Mouse (Mus musculus): Measurements from ENCODE around the gene Osbpl6.
A peak's percentile ranks its signal among the peaks of the same experiment; 100 is the strongest.

Osbpl6 gene

DNA sequence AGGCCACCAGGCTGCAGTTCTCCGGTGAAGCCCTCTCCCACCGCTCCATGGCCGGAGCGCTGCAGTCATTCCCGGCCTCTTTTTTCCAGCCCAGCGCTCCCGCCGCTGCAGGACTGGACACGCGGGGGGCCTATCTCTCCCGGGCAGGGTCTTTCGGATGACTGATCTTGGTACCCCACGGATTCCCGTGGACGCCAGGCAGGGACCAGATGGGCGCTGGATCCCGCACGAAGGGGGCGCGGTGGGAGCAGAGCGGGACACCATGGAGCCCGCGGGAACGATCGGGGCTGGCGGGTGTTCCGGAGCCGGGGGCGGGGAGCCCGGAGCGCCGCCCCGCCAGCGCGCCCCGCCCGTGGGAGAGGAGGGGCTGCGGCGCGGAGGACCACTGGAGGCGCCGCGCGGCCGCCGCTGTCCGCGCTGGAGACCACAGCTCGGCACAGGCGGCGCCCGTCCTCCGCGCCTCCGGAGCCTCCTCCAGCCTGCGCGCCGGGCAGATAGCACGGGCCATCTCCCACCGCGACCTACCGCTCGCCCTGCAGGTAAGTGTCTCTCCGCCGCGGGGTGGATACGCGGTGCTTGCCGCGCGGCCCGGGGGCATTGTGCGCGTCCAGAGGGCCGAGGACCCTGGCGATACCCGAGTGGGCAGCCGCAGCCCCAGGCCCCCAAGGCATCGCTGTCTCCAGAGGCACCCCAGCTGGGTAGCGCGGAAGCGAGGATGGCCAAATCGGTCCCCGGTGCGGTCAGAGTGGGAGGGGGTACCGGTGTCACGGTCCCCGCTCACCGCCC is at the start of gene Osbpl6:
Osbpl6 (plus strand) TSS at position 358 of the 786 bp plus-strand sequence.
- DNase-seq (ENCODE audit: extremely low read depth, low read depth, low spot score): no peak

DNA sequence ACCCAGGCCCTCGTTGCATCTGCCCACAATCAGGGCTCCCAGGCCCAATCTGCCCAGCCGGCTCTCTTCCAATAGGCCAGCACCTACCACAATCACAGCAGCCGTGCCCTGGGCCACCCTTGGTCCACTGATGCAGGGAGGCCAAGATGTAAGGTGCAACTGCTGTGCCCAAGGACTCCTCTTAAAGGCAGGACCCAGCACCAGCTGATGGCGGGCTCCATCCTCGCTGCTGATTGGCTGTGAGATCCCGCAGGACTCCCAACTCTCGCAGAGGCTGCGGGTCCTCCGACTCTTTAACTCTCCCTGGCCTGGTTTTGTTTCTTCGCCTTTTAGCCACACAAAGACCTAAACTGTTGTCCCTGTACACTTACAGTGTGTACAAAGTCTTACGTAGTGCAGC is 46.1 kb upstream of the Osbpl6 start, which contains the start of gene Cyct:
Cyct (minus strand) TSS at position 225 of the 400 bp plus-strand sequence.
- no peak for DNase-seq (ENCODE audit: extremely low read depth, low read depth, low spot score)

DNA sequence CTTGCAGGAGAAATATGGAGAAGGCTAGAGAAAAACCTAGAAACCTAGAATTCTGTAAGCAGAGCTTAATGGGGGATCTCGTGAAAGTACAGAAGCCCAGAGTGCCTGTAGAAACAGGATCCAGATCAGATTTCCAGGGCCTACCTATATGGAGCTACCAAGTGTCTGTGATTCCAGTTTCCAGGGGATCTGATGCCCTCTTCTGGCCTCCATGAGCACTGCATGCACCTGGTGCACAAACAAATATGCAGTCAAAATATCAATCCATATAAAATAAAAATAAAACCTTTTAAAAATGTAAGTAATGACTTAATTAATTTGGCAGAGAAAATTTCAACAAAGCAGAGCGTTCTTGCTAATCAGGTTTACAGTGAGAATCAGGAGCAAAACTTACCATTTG is 44.2 kb upstream of the Osbpl6 start:
- DNase-seq (ENCODE audit: extremely low read depth, low read depth, low spot score): no peak

DNA sequence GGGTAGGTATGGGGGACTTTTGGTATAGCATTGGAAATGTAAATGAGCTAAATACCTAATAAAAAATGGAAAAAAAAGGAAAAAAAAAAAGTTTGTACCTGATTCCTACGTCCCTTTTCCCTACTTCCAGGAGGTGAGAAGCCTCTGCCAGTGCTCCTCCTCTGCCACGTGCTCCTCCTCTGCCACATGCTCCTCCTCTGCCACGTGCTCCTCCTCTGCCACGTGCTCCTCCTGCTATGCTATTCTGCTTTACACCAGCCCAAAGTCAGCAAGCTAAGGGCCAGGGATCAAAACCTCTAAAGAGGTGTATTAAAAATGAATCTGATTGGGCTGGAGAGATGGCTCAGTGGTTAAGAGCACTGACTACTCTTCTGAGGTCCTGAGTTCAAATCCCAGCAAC is 40.5 kb upstream of the Osbpl6 start:
- DNase-seq (ENCODE audit: extremely low read depth, low read depth, low spot score): no peak

DNA sequence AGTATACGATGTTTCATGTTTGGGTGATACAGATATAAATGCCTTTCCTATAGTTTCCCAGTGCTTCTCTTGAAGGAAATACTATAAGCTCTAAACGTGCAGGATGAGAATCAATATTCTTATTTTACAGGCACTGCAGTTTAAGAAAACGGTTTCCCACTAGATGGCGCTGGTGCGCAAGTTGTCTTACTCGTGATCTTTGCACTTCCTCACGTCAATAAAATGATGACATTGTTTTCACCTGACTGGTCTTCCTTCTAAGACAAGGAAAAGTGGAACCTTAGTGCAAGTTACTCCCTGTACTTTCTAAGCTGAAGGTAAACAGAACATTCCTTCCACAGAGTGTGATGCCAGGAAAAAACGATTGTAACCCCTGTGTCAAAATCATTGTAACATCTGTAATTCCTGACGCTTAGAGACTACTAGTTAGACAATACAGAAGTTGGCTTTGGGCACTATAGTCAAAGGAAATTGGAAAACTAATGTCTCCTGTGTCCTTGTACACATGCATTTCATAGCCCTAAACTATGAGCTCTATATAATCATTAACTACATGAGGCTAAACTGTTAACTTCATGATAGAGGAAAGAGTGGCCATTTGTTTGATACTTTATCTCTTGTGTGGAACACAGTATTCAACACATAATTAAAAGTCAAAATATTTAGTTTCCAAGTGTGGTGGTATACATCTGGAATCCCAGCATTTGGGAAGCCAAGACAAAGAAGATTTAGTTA is 39.0 kb upstream of the Osbpl6 start:
- DNase-seq (ENCODE audit: extremely low read depth, low read depth, low spot score): peak; percentile 11

DNA sequence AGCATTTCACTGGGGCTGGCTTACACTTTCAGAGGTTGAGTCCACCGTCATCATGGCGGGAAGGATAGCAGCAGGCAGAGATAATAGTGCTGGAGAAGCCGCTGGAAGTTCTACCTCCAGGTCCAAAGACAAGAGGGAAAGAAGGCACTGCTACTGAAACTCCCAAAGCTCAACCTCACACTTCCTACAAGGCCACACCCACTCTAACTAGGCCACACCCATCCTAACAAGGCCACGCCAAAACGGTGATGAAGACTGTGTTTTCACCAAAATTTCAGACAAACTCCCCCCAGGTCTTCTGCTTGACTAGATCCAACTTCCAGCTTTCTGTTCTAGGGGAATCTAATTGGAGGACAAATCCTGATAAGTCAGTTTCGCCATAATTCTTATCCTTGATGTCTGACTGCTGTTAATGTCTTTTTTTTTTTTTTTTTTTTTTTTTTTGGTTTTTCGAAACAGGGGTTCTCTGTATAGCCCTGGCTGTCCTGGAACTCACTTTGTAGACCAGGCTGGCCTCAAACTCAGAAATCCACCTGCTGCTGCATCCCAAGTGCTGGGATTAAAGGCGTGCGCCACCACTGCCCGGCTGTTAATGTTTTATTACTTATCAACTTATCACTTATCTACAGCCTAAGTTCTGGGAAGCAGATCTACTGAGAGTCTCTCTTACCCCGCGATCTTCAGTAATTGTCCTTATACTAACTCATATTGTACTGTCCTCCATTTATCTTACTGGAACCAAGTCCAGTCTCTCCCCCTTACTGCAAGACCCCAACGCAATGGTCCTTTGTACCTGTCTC is 37.2 kb upstream of the Osbpl6 start:
- no peak for DNase-seq (ENCODE audit: extremely low read depth, low read depth, low spot score)

DNA sequence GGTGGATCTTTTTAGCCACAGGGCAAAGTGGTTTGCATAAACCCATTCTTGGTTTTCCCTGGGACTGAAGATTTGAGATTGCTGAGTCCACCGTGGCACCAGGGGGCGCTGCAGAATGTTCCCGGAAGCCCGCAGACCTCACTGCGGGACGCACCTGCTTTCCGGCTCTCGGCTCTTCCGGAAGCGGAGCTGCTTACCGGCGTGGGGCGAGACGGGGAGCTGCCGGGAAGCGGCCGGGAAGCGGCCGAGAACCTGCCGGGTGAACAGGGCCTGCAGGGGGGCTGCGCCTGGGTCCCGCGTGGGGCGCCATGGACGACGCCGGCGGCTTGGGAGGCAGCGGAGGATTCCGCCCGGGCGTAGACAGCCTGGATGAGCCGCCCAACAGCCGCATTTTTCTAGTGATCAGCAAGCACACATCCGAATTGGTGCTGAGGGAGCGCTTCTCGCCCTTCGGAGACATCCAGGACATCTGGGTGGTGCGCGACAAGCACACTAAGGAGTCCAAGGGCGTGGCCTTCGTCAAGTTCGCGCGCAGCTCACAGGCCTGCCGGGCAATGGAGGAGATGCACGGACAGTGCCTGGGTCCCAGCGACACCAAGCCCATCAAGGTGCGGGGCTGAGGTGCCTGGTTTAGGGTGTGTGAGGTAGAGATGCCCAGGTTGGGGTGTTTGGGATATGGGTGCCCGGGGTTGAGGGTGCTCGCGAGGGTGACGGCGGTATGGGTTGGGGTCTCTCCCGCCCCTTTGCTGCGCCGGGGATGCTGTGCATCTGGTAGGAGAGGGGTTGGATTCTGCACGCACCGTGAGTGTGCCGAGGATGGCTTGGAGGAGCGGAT is 36.3 kb upstream of the Osbpl6 start, which contains the start of gene Rbm45:
Rbm45 (plus strand) TSS at position 164 of the 835 bp plus-strand sequence.
- DNase-seq (ENCODE audit: extremely low read depth, low read depth, low spot score): peak; percentile 47

DNA sequence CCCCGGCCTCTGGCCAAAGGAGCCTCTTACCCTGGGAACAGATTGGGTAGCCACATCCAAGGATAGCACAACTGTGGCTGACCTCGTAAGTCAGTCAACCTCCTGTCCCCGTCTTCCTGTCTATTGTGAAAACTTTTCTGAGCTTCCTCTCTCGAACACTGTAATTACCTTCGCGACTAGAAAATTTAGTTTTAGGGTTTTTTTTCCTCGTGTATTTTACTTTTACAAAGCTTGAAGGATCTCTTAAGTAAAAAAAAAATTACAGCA is 35.7 kb upstream of the Osbpl6 start:
- no peak for DNase-seq (ENCODE audit: extremely low read depth, low read depth, low spot score)

DNA sequence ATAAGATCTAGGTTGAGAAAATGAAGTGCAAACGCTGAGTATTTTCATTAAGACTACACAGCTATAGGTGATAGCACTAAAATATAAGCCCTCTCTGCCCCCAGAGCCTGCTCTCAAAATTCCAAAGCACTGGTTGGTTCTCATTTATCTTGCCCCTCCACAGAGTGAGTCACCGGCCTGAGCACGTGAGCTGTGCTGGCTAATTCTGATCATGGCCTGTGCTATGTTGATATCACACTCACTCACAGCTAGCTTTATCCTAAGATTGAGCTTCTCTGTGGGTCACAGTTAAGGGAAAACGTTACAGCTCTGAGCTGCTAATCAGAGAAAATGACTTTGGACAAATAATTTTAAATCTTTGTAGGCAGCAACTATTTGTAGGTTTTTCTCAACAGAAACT is 34.1 kb upstream of the Osbpl6 start:
- DNase-seq (ENCODE audit: extremely low read depth, low read depth, low spot score): no peak

DNA sequence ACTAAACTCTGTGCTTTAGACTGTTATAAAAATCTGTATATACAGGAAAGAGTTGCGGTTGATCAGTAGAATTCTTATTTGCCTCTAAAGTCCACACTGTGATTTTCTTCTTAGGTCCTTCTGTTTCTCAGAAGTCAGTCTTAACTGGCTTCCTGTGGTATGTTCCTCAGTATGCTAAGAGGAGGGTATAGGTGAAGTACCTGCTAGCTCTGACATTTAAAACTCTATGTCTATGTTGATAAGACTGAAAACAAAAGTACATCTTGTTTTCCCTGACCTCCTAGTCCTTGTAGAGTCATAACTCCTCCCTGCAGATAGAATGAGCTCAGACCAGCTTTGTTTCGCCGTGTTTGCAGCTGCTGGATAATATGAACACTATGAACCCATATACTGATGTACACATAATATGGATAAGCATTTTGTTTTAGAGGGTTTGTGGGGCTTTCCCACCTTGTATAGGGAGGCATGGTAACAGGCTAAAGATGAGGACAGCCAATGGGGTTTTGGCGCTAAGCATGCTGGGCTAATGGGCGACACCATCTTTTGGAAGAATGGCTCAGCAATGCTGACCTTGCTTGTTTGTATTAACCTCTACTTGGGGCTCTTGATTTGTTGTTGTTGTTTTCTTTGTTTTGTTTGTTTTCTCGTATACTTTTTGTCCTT is 31.6 kb upstream of the Osbpl6 start:
- DNase-seq (ENCODE audit: extremely low read depth, low read depth, low spot score): no peak

DNA sequence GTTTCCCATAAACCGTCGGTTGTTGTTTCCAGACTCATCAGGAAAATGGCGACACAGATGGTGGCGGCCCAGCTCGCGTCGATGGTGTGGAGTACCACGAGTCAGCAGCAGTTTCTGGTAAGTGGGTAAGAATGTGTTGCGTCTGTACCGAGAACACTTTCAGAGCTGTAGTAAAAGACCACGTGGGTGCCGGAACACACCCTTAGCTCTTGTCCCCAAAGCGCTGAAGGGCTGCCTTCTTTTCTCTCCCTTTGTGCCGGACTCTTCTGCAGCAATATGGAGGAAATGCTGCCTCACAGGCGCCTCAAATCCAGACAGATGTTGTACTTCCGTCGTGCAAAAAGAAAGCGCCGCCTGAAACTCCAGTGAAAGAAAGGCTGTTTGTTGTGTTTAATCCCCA is 27.7 kb upstream of the Osbpl6 start:
- no peak for DNase-seq (ENCODE audit: extremely low read depth, low read depth, low spot score)

DNA sequence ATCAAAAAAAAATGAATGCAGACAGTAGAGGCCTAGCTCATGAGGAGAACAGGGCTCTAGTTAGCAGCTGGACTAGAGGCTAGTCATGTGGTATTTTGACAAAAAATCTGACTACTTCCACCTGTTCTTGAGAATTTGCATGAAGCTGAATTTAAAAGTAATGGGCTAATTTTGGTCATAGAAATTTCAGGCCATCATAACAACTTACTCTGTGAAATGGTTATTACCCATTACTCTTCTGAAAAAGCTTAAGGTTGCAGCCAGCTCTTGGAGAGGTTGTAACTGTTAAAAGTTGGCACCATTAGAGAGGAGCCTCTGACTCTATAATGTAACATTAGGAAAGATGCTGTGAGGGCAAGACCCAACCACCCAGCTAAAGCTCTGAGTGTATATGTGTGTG is 19.8 kb upstream of the Osbpl6 start:
- DNase-seq (ENCODE audit: extremely low read depth, low read depth, low spot score): no peak

DNA sequence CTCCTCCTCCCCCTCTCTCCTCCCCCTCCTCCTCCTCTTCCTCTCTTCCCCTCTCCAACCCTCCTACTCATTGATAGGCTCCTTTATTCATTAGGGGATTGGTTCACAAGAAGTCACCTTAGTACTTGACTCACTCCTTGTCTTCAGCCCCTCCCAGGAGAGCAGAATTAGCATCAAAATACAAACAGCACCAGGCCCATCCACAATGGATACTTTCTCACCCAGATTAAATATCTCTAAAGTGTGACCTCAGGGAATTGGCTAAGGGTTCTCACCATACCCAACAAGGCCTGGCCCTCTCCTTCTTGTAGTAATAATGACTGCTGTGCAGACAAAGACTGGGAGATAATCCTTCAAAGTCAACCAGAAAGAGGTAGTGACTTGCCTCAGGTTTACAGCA is 6.1 kb upstream of the Osbpl6 start:
- no peak for DNase-seq (ENCODE audit: extremely low read depth, low read depth, low spot score)

DNA sequence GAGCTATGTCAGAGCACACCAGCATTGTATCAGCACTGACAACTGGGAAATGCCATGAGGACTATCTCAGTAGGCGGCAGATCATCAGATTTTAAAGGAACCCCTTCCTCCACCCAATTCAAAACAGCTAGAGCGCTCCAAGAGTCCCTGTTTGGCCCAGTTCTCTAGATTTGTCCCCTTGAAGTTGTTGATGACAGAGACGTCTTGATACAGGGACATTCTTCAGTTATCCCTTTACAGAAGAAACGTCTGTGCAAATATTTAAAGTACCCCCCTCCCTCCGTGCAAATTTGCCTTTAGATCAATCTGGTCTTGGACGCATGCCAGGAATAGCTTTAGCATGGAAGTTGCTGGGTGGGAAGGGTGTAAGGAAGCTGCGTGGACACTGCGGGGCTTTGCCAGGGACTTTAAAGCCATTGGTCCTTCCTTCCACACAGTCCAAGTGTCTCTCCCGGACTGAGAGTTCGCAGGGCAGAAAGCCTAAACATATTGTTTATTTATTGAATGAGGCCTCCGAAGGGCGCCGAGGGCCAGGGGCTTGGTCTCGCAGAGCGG is 635 bp upstream of the Osbpl6 start:
- DNase-seq (ENCODE audit: extremely low read depth, low read depth, low spot score): no peak

DNA sequence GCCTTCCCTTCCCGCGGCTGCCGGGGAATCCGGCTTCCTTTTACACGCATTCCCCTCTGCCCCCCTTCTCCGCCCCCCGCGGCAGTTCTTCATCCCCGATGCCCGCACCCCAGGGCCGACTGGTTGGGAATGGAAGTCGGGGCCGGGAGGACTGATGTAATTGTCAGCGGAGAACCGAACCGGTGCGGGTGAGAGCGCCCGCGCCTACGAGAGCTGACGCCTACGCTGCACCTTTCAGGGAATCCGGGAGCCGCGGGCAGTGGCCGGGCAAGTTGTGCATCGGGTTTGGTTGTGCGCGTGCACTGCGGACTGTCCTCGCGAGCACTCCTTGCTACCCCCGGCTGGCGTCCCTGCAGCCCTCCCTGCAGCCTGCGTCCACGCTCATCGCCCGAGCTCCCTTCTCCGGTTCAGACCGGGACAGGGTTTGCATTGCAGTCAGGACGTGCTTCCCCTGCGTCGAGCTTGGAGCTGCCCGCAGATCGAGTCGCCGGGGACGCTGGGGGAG is 681 bp downstream of the Osbpl6 start:
- DNase-seq (ENCODE audit: extremely low read depth, low read depth, low spot score): no peak

DNA sequence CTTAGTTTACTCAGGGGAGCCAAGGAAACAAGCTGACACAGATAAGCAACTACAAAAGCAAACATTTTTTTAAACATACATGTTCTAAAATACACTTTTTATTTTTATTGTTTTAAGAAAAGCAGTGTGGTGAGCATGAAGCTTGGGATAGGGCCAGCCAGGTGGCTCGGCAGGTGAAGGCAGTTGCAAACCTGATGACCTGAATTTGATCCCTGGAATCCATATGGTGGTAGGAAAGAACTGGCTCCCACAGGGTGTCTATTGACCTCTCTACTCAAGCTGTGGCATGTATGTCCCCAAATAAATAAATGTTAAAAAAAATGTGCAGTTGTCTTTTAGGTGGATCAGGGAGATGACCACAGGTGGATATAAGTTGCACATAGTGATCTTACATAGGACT is 3.2 kb downstream of the Osbpl6 start:
- no peak for DNase-seq (ENCODE audit: extremely low read depth, low read depth, low spot score)

DNA sequence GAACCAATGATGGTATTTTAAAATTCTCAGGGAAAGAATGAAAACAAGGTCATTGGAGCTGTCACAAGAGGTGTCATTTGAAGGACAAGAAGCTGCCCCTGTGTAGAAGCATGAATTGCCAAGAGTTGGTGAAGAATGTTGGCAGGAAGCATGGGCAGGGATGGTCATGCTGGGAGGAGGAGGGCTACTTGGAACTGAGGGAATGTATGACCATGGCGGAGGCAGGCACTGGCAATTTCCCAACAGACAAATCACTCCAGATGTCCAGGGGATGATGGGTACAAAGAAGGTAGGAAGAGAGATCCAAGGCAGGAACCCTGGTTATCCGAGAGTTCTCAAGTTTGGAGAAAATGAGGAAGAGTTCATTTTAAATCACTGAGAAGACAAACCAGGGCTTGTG is 3.7 kb downstream of the Osbpl6 start:
- no peak for DNase-seq (ENCODE audit: extremely low read depth, low read depth, low spot score)

DNA sequence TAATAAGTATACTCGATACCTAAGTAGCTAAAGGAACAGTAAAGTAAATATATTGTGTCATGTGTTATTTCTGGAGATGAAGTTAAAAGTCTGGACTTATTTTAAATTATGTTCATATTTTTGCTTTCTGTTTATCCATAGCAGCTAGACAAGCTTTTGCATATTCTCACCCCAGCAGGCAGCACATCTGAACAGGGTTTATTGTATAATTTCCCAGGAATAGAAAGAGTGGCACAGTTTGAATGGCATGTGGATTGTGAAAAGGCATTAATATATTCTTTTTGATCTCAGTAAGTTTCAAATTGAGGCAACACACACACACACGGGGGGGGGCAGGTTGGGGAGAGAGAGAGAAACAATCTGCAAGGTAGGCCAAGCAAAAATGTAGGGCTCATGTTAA is 6.6 kb downstream of the Osbpl6 start:
- no peak for DNase-seq (ENCODE audit: extremely low read depth, low read depth, low spot score)

DNA sequence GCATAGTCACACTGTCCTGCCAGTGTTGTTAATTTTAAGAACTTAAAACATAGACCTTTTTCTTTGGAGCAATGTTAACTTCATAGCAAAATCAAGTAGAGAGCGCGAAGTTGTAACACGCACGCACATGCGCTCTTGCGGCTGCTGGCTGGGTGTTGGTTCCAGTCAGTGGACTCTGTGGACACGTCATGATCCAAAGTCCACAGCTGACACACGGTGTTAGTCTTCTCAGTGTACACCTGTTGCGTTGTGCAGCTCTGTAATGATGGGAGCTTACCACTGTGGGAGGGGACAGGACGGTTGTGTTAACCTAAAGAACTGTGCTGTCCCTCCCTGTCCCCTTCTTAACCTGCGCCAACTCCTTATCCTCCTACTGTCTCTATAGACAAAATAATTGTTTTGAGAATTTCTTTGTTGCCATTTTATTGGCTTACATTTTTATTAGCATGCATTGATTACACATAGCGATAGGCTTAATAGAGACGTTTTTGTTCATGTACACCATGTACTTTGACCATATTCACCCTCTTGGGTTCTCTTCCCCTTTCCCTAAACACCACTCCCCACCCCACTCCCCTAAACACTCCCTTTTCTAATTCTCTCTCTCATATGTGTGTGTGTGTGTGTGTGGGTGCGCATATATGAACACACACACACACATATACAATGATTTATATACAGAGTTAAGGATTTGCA is 11.3 kb downstream of the Osbpl6 start:
- DNase-seq (ENCODE audit: extremely low read depth, low read depth, low spot score): no peak
